Mouse (Mus musculus): ENCODE measurements around the gene Serinc4.

- TF ChIP-seq ZC3H11A (IDR thresholded peaks at IDR 0.05; ENCODE audit: borderline replicate concordance, low read depth, low read length) (no peak), HCFC1 (IDR thresholded peaks at IDR 0.05; ENCODE audit: borderline replicate concordance, insufficient read depth, low read length) (no peak)
These were observed 12.4 kb downstream of the Serinc4 start, which contains the start of gene Ell3 for GRCm38 (mm10) chr2:121444178-121444577.

Data from ES-E14 (cell line).